ENCODE assay signal across 23 mouse cellular contexts in genomic region chr13:102393662-102393970, GRCm38 (mm10).
DNase-seq lines count a peak whose midpoint lies in the region; ATAC-seq and TF ChIP-seq lines count a peak whose summit lies in the region.
"Had no signal": no experiment of that assay in that cellular context is flagged by ENCODE, and none has a peak within 500 bp of the region (broad histone marks: within the 10 kb centered on the region; RNA-seq: fewer than 3 reads in every experiment).

No protein-coding gene starts in this region.

- no peak for ATAC-seq in heart, embryonic 13.5 days (ENCODE audit: extremely low read depth, insufficient number of reproducible peaks, low FRiP score, low TSS enrichment)
- no peak for ATAC-seq in kidney, embryonic 15.5 days (replicated peaks; ENCODE audit: low FRiP score)
- 0 out of 2 replicates have a peak, but pooled peaks have one; percentile 21 for ATAC-seq in lung, embryonic 14.5 days (ENCODE audit: insufficient read depth)
- 0 out of 2 replicates have a peak, but pooled peaks have one; percentile 28 for ATAC-seq in stomach, embryonic 14.5 days (ENCODE audit: insufficient number of reproducible peaks, insufficient read depth, low FRiP score, low read depth)
- ATAC-seq in stomach, postnatal 0 days (ENCODE audit: low FRiP score, low TSS enrichment) = no peak
- ATAC-seq: forebrain, embryonic 16.5 days; intestine, postnatal 0 days had no signal

- H3K79me2 ChIP-seq in heart, adult 2 months (replicated peaks; ENCODE audit: control insufficient read depth, insufficient read depth, low read length) = no peaks in the 10 kb centered on the region

- H3K27me3 ChIP-seq in heart, embryonic 13.5 days (replicated peaks) = no peaks in the 10 kb centered on the region
- H3K27me3 ChIP-seq in heart, adult 2 months (ENCODE audit: control insufficient read depth, insufficient read depth, low read length) = no peaks in the 10 kb centered on the region
- no peaks in the 10 kb centered on the region for H3K27me3 ChIP-seq in kidney, embryonic 15.5 days
- no peaks in the 10 kb centered on the region for H3K27me3 ChIP-seq in lung, embryonic 14.5 days (ENCODE audit: insufficient read depth, low read length)
- H3K27me3 ChIP-seq in stomach, embryonic 14.5 days (ENCODE audit: control insufficient read depth, insufficient read depth, low read length) = no peaks in the 10 kb centered on the region
- no peaks in the 10 kb centered on the region for H3K27me3 ChIP-seq in stomach, postnatal 0 days (ENCODE audit: control insufficient read depth, insufficient read depth, low read length)
- H3K27me3 ChIP-seq: embryonic facial prominence, embryonic 15.5 days; liver, embryonic 13.5 days; lung, embryonic 15.5 days; megakaryocyte, embryonic 14.5 days had no signal

- intact Hi-C loops in heart, adult 2 months (cut with DNase I) = loop anchor here (10.0 kb wide), 1 partner anchor 251 kb away; no protein-coding TSS in a partner anchor

- H3K9ac ChIP-seq in heart, embryonic 13.5 days = no peak overlapping the region
- no peak overlapping the region for H3K9ac ChIP-seq in heart, adult 2 months (ENCODE audit: low read depth, low read length)
- H3K9ac ChIP-seq in kidney, embryonic 15.5 days = no peak overlapping the region
- H3K9ac ChIP-seq in lung, embryonic 14.5 days = no peak overlapping the region
- no peak overlapping the region for H3K9ac ChIP-seq in stomach, embryonic 14.5 days (replicated peaks; ENCODE audit: low read depth, low read length)
- no peak overlapping the region for H3K9ac ChIP-seq in stomach, postnatal 0 days (ENCODE audit: low read length)
- H3K9ac ChIP-seq: embryonic facial prominence, embryonic 15.5 days; liver, embryonic 13.5 days; lung, embryonic 15.5 days; neural tube, embryonic 13.5 days had no signal

- 0 out of 2 replicates have a peak overlapping the region, but pooled peaks have one; percentile 77 for H3K27ac ChIP-seq in heart, embryonic 13.5 days (replicated peaks)
- no peak overlapping the region for H3K27ac ChIP-seq in heart, adult 2 months
- peak overlapping the region; percentile 81 for H3K27ac ChIP-seq in kidney, embryonic 15.5 days
- no peak overlapping the region; the same call in 1 of the 2 replicates for H3K27ac ChIP-seq in lung, embryonic 14.5 days (ENCODE audit: low read depth)
- no peak overlapping the region for H3K27ac ChIP-seq in stomach, embryonic 14.5 days (ENCODE audit: low read length)
- no peak overlapping the region for H3K27ac ChIP-seq in stomach, postnatal 0 days (replicated peaks)
- H3K27ac ChIP-seq: embryonic facial prominence, embryonic 15.5 days; liver, embryonic 13.5 days; lung, embryonic 15.5 days; neural tube, embryonic 13.5 days had no signal

- DNase-seq in heart, adult 2 months = no peak
- DNase-seq in kidney, adult 11 months = no peak
- DNase-seq in lung, embryonic 14.5 days = no peak
- no peak for DNase-seq in lung, adult 2 months
- no peak for DNase-seq in stomach, postnatal 0 days (ENCODE audit: low spot score)
- DNase-seq: adrenal gland, postnatal 10 days; cerebellum, adult 18-20 months; cerebellum, postnatal 25 days; gastrocnemius, postnatal 14 days; heart, adult 18-20 months; heart, postnatal 4 days; liver, embryonic 13.5 days; lung, postnatal 36 days; thymus, postnatal 25 days had no signal

- no peak overlapping the region for H3K4me2 ChIP-seq in heart, embryonic 13.5 days
- H3K4me2 ChIP-seq in kidney, embryonic 15.5 days = no peak overlapping the region
- no peak overlapping the region for H3K4me2 ChIP-seq in lung, embryonic 14.5 days
- H3K4me2 ChIP-seq in stomach, embryonic 14.5 days (replicated peaks; ENCODE audit: low read depth, low read length) = no peak overlapping the region
- no peak overlapping the region for H3K4me2 ChIP-seq in stomach, postnatal 0 days (replicated peaks; ENCODE audit: low read depth)
- H3K4me2 ChIP-seq: embryonic facial prominence, embryonic 15.5 days; liver, embryonic 13.5 days; lung, embryonic 15.5 days; neural tube, embryonic 13.5 days had no signal

- no peaks in the 10 kb centered on the region for H3K36me3 ChIP-seq in heart, embryonic 13.5 days
- peaks cover 3% of the 10 kb centered on the region for H3K36me3 ChIP-seq in heart, adult 2 months (ENCODE audit: control insufficient read depth, insufficient read depth, low read length)
- no peaks in the 10 kb centered on the region for H3K36me3 ChIP-seq in kidney, embryonic 15.5 days
- no peaks in the 10 kb centered on the region for H3K36me3 ChIP-seq in lung, embryonic 14.5 days (ENCODE audit: insufficient read depth)
- H3K36me3 ChIP-seq in stomach, embryonic 14.5 days (ENCODE audit: control insufficient read depth, insufficient read depth, low read length) = no peaks in the 10 kb centered on the region
- H3K36me3 ChIP-seq in stomach, postnatal 0 days (ENCODE audit: control insufficient read depth, insufficient read depth, low read length) = no peaks in the 10 kb centered on the region
- H3K36me3 ChIP-seq: embryonic facial prominence, embryonic 15.5 days; liver, embryonic 13.5 days; lung, embryonic 15.5 days; neural tube, embryonic 13.5 days had no signal

- no peak for TF ChIP-seq EP300 in heart, adult 2 months (IDR thresholded peaks at IDR 0.05; ENCODE audit: insufficient read depth, low read depth, low read length)
- no peak for TF ChIP-seq EP300 in stomach, postnatal 0 days (optimal IDR thresholded peaks at IDR 0.05)

- WGBS in heart, embryonic 13.5 days = 78% methylated on average over 2 of the region's 2 CpGs
- WGBS in heart, adult 2 months = 88% methylated on average over 2 of the region's 2 CpGs
- WGBS in kidney, embryonic 15.5 days = 33% methylated on average over 2 of the region's 2 CpGs
- WGBS in lung, embryonic 14.5 days = 62% methylated on average over 2 of the region's 2 CpGs
- WGBS in lung, adult 2 months = 69% methylated on average over 2 of the region's 2 CpGs
- 50% methylated on average over 2 of the region's 2 CpGs for WGBS in stomach, embryonic 14.5 days
- 59% methylated on average over 2 of the region's 2 CpGs for WGBS in stomach, postnatal 0 days

- H3K4me1 ChIP-seq in heart, embryonic 13.5 days = peaks cover 21% of the 10 kb centered on the region
- H3K4me1 ChIP-seq in heart, adult 2 months (ENCODE audit: control insufficient read depth, insufficient read depth, low read length) = peaks cover 2% of the 10 kb centered on the region
- H3K4me1 ChIP-seq in kidney, embryonic 15.5 days = peaks cover 22% of the 10 kb centered on the region
- no peaks in the 10 kb centered on the region for H3K4me1 ChIP-seq in lung, embryonic 14.5 days (ENCODE audit: insufficient read depth)
- no peaks in the 10 kb centered on the region for H3K4me1 ChIP-seq in lung, adult 2 months (ENCODE audit: control insufficient read depth, insufficient read depth, low read length)
- peaks cover 6% of the 10 kb centered on the region; the same call in 1 of the 2 replicates for H3K4me1 ChIP-seq in stomach, embryonic 14.5 days (ENCODE audit: control insufficient read depth, insufficient read depth, low read length)
- no peaks in the 10 kb centered on the region for H3K4me1 ChIP-seq in stomach, postnatal 0 days (replicated peaks; ENCODE audit: control insufficient read depth, insufficient read depth)
- H3K4me1 ChIP-seq: embryonic facial prominence, embryonic 15.5 days; liver, embryonic 13.5 days; lung, embryonic 15.5 days had no signal

- H3K9me3 ChIP-seq in heart, embryonic 13.5 days = no peaks in the 10 kb centered on the region
- no peaks in the 10 kb centered on the region for H3K9me3 ChIP-seq in kidney, embryonic 15.5 days (replicated peaks)
- H3K9me3 ChIP-seq in lung, embryonic 14.5 days (ENCODE audit: low read depth, low read length) = no peaks in the 10 kb centered on the region
- H3K9me3 ChIP-seq in stomach, embryonic 14.5 days (ENCODE audit: control insufficient read depth, low read depth, low read length) = no peaks in the 10 kb centered on the region
- H3K9me3 ChIP-seq in stomach, postnatal 0 days (ENCODE audit: control insufficient read depth, low read length) = no peaks in the 10 kb centered on the region
- H3K9me3 ChIP-seq: embryonic facial prominence, embryonic 15.5 days; liver, embryonic 13.5 days; lung, embryonic 15.5 days; neural tube, embryonic 13.5 days had no signal

- no peak for TF ChIP-seq POLR2A in heart, adult 2 months (IDR thresholded peaks at IDR 0.05; ENCODE audit: insufficient read depth, low read depth, low read length)
- no peak for TF ChIP-seq POLR2A in lung, adult 2 months (IDR thresholded peaks at IDR 0.05; ENCODE audit: borderline replicate concordance, extremely low read depth, low read depth, low read length)

- H3K4me3 ChIP-seq in heart, embryonic 13.5 days = no peak overlapping the region
- no peak overlapping the region for H3K4me3 ChIP-seq in heart, adult 2 months
- no peak overlapping the region for H3K4me3 ChIP-seq in kidney, embryonic 15.5 days (replicated peaks)
- no peak overlapping the region for H3K4me3 ChIP-seq in lung, embryonic 14.5 days (ENCODE audit: low read depth, low read length)
- no peak overlapping the region for H3K4me3 ChIP-seq in lung, adult 2 months (replicated peaks; ENCODE audit: extremely low read depth, low read depth, low read length)
- H3K4me3 ChIP-seq in stomach, embryonic 14.5 days (ENCODE audit: low read depth, low read length) = no peak overlapping the region
- no peak overlapping the region for H3K4me3 ChIP-seq in stomach, postnatal 0 days (ENCODE audit: low read depth, low read length)
- H3K4me3 ChIP-seq: embryonic facial prominence, embryonic 15.5 days; liver, embryonic 13.5 days; lung, embryonic 15.5 days; megakaryocyte, embryonic 14.5 days; neural tube, embryonic 13.5 days had no signal

- TF ChIP-seq CTCF in heart, adult 2 months (IDR thresholded peaks at IDR 0.05) = no peak
- TF ChIP-seq CTCF in lung, embryonic 14.5 days (IDR thresholded peaks at IDR 0.05; ENCODE audit: low read depth) = no peak
- no peak for TF ChIP-seq CTCF in lung, adult 2 months (IDR thresholded peaks at IDR 0.05; ENCODE audit: insufficient read depth, low read length)
- TF ChIP-seq CTCF in stomach, postnatal 0 days (IDR thresholded peaks at IDR 0.05; ENCODE audit: low read depth) = no peak

Comparison
In these comparisons a context has a peak if more than half of its experiments do, and no peak if none do; other contexts are left out.
1. ATAC-seq: peak in lung, embryonic 14.5 days (single experiment) and stomach, embryonic 14.5 days (single experiment); none in heart, embryonic 13.5 days (single experiment), kidney, embryonic 15.5 days (single experiment) and stomach, postnatal 0 days (single experiment).
2. H3K27ac ChIP-seq: peak in heart, embryonic 13.5 days (single experiment) and kidney, embryonic 15.5 days (single experiment); none in heart, adult 2 months (single experiment), lung, embryonic 14.5 days (single experiment), stomach, embryonic 14.5 days (single experiment) and stomach, postnatal 0 days (single experiment).